Mouse (Mus musculus) ES-Bruce4 (cell line): Measurements from ENCODE around the gene Vwa8. TPM values are rescaled to one million over a fixed set of nuclear protein-coding genes. Genes with fewer than 3 reads are reported as not detected.
A peak's percentile ranks its signal among the peaks of the same experiment; 100 is the strongest.

Experiments used
- H3K27ac ChIP-seq: 2 replicates; pipeline ENCODE4 v1.5.1; 2012; ENCODE audit warnings: low read length, inconsistent platforms; ENCODE audit not compliant: insufficient read depth
- H3K27me3 ChIP-seq: 2 replicates; pipeline ENCODE4 v1.6.1; 2012; ENCODE audit warnings: mild to moderate bottlenecking, low read length, inconsistent platforms; ENCODE audit not compliant: control insufficient read depth, poor library complexity, insufficient read depth, severe bottlenecking
- H3K36me3 ChIP-seq: 2 replicates; pipeline ENCODE4 v1.6.1; 2012; ENCODE audit warnings: inconsistent platforms, mild to moderate bottlenecking, low read length, moderate library complexity; ENCODE audit not compliant: control insufficient read depth, poor library complexity, insufficient read depth, severe bottlenecking
- H3K4me1 ChIP-seq: one replicate; pipeline ENCODE4 v1.8.1; 2011; ENCODE audit warnings: low read length; ENCODE audit not compliant: control insufficient read depth, insufficient read depth
- H3K4me3 ChIP-seq: 2 replicates; pipeline ENCODE4 v1.5.1; 2011; ENCODE audit warnings: low read depth, mild to moderate bottlenecking, low read length
- H3K9ac ChIP-seq: 2 replicates; pipeline ENCODE4 v1.6.1; 2012; ENCODE audit warnings: low read depth, mild to moderate bottlenecking, inconsistent platforms; ENCODE audit not compliant: poor library complexity, severe bottlenecking
- H3K9me3 ChIP-seq: replicated peaks from 2 replicates; pipeline ENCODE4 v1.6.1; 2012; ENCODE audit warnings: mild to moderate bottlenecking, low read length, inconsistent platforms; ENCODE audit not compliant: control insufficient read depth, poor library complexity, insufficient read depth, severe bottlenecking
- CTCF ChIP-seq: IDR thresholded peaks from one replicate; pipeline ENCODE4 v1.8.1; 2011; ENCODE audit warnings: low read depth, low read length
- EP300 ChIP-seq: IDR thresholded peaks from 2 replicates; pipeline ENCODE4 v1.6.1; 2011; ENCODE audit warnings: low read depth, low read length; ENCODE audit not compliant: insufficient read depth
- POLR2A ChIP-seq: IDR thresholded peaks from one replicate; pipeline ENCODE4 v1.8.1; 2011; ENCODE audit warnings: low read length; ENCODE audit not compliant: insufficient read depth
- polyA plus RNA-seq: library from polyadenylated mRNA; stranded (reverse); fragments of >200 nt; gene quantifications from 2 replicates; pipeline ENCODE4 v1.2.4, GENCODE M21; 2011; ENCODE audit warnings: low read depth; ENCODE audit not compliant: missing spikeins, insufficient read depth, insufficient read length

Gene Vwa8
- polyA plus RNA-seq, 1 experiment, result 13.1 TPM

- no peaks in the 10 kb centered on the region for H3K9me3 ChIP-seq
- H3K9ac ChIP-seq, result no peak overlapping the region
- no peaks in the 10 kb centered on the region for H3K27me3 ChIP-seq
- H3K27ac ChIP-seq, result no peak overlapping the region
- no peaks in the 10 kb centered on the region for H3K36me3 ChIP-seq
- no peak overlapping the region for H3K4me3 ChIP-seq
- TF ChIP-seq EP300 (no peak), CTCF (no peak), POLR2A (no peak)
- no peaks in the 10 kb centered on the region for H3K4me1 ChIP-seq
Measured at GRCm38 (mm10) chr14:78983104-78983503, 134.3 kb downstream of the Vwa8 start.

- Histone ChIP-seq H3K36me3 (no peaks in the 10 kb centered on the region), H3K9me3 (no peaks in the 10 kb centered on the region), H3K27ac (no peak overlapping the region), H3K27me3 (no peaks in the 10 kb centered on the region), H3K9ac (no peak overlapping the region), H3K4me3 (no peak overlapping the region), H3K4me1 (no peaks in the 10 kb centered on the region)
- TF ChIP-seq EP300 (no peak), POLR2A (no peak), CTCF (no peak)
Measured at GRCm38 (mm10) chr14:78984296-78984695, 135.4 kb downstream of the Vwa8 start.

- no peak overlapping the region for H3K27ac ChIP-seq
- TF ChIP-seq EP300 (no peak), CTCF (no peak), POLR2A (no peak)
- H3K9ac ChIP-seq, result no peak overlapping the region
- no peak overlapping the region for H3K4me3 ChIP-seq
- H3K27me3 ChIP-seq, result no peaks in the 10 kb centered on the region
- no peaks in the 10 kb centered on the region for H3K4me1 ChIP-seq
- H3K9me3 ChIP-seq, result no peaks in the 10 kb centered on the region
- H3K36me3 ChIP-seq, result no peaks in the 10 kb centered on the region
Measured at GRCm38 (mm10) chr14:78987543-78987942, 138.7 kb downstream of the Vwa8 start.

GRCm38 (mm10) chr14:78992456-78992855 lies 143.6 kb downstream of the Vwa8 start:
- Histone ChIP-seq H3K27ac (no peak overlapping the region), H3K9me3 (no peaks in the 10 kb centered on the region), H3K27me3 (no peaks in the 10 kb centered on the region), H3K4me3 (no peak overlapping the region), H3K9ac (no peak overlapping the region), H3K4me1 (no peaks in the 10 kb centered on the region), H3K36me3 (no peaks in the 10 kb centered on the region)
- no peak for TF ChIP-seq CTCF
- TF ChIP-seq POLR2A, result no peak

- no peaks in the 10 kb centered on the region for H3K36me3 ChIP-seq
- no peak overlapping the region for H3K4me3 ChIP-seq
- H3K9ac ChIP-seq, result no peak overlapping the region
- H3K27me3 ChIP-seq, result no peaks in the 10 kb centered on the region
- no peak overlapping the region for H3K27ac ChIP-seq
- H3K4me1 ChIP-seq, result no peaks in the 10 kb centered on the region
- TF ChIP-seq POLR2A, result no peak
- TF ChIP-seq EP300, result no peak
- no peak for TF ChIP-seq CTCF
- no peaks in the 10 kb centered on the region for H3K9me3 ChIP-seq
Measured at GRCm38 (mm10) chr14:78993515-78993914, 144.7 kb downstream of the Vwa8 start.

GRCm38 (mm10) chr14:78996359-78996758 lies 147.5 kb downstream of the Vwa8 start:
- H3K4me1 ChIP-seq, result no peaks in the 10 kb centered on the region
- no peaks in the 10 kb centered on the region for H3K27me3 ChIP-seq
- no peak overlapping the region for H3K27ac ChIP-seq
- H3K9ac ChIP-seq, result peak overlapping the region; percentile 64; the same call in 1 of the 2 replicates
- TF ChIP-seq POLR2A (no peak), CTCF (no peak), EP300 (no peak)
- no peak overlapping the region for H3K4me3 ChIP-seq
- H3K9me3 ChIP-seq, result no peaks in the 10 kb centered on the region
- H3K36me3 ChIP-seq, result no peaks in the 10 kb centered on the region
